Mouse (Mus musculus): ENCODE measurements at regions not wholly inside any gene's neighbourhood (a gene's known extent, or its start where the extent isn't known, plus 50 kb on each side); places are given as distances from the start of the nearest gene placed in this dataset.

- DNase-seq (ENCODE audit: extremely low spot score) = no peak
Measured at GRCm38 (mm10) chr1:163190841-163191240, 105.4 kb upstream of the Mroh9 start.

GRCm38 (mm10) chr1:163181851-163182250 is 96.4 kb upstream of the Mroh9 start:
- no peak for DNase-seq (ENCODE audit: extremely low spot score)

GRCm38 (mm10) chr1:163177011-163177410 is 91.5 kb upstream of the Mroh9 start:
- peak; percentile 43 for DNase-seq (ENCODE audit: extremely low spot score)

- DNase-seq (ENCODE audit: extremely low spot score) = no peak
Measured at GRCm38 (mm10) chr1:163167051-163167450, 81.6 kb upstream of the Mroh9 start.

- no peak for DNase-seq (ENCODE audit: extremely low spot score)
Measured at GRCm38 (mm10) chr1:163163636-163164035, 78.2 kb upstream of the Mroh9 start.

- DNase-seq (ENCODE audit: extremely low spot score) = peak; percentile 39
Measured at GRCm38 (mm10) chr1:163159911-163160310, 74.4 kb upstream of the Mroh9 start.

- DNase-seq (ENCODE audit: extremely low spot score) = no peak
Measured at GRCm38 (mm10) chr1:163158491-163158890, 73.0 kb upstream of the Mroh9 start.

GRCm38 (mm10) chr1:163150203-163150855 is 64.9 kb upstream of the Mroh9 start:
- peak; percentile 80 for DNase-seq (ENCODE audit: extremely low spot score)

GRCm38 (mm10) chr1:163146641-163147040 is 61.2 kb upstream of the Mroh9 start:
- DNase-seq (ENCODE audit: extremely low spot score) = no peak

- DNase-seq (ENCODE audit: extremely low spot score) = no peak
Measured at GRCm38 (mm10) chr1:163143113-163143512, 57.6 kb upstream of the Mroh9 start.

- no peak for DNase-seq (ENCODE audit: extremely low spot score)
Measured at GRCm38 (mm10) chr1:163141471-163141870, 56.0 kb upstream of the Mroh9 start.

GRCm38 (mm10) chr1:163138179-163138578 is 52.7 kb upstream of the Mroh9 start:
- no peak for DNase-seq (ENCODE audit: extremely low spot score)
